Mouse (Mus musculus): Measurements from ENCODE around the gene Tiam2. TPM values are rescaled to one million over a fixed set of nuclear protein-coding genes. Genes with fewer than 3 reads are reported as not detected.

The Tiam2 gene
- polyA plus RNA-seq, 1 experiment from 2014 or later: 11.9 TPM

DNA sequence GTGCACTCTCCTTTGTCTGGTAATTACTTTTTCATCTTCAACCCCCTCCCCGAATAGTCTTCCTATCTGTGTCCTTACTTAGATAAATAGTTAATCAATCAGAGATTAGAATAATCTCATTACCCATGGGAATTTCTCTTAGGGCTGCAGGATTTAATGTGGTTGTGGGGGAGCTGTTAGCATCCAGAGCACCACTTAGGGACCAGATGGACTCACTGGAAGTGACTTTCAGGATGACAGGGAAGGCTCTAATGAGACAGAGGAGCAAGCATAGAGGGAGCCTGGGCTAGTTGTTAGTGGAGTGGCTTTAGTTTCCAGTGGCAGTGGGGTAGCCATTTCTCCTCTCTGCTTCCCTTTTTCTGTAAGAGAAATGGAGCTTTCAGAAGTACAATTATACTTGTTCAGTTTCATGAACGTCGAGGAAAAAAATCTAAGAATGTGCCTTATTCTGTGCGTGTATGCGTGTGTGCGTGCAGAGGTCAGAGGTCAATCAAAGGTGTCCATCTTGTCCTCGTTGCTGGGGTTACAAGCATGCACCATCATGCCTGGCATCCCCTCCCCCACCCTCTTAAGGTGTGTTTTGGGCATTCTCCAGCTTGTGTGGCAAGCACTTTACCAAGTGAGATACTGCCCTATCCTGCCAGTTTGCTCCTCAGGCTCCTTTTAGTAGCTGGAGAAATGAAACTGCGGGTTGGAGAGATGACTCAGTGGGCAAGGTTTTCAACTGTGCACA lies 30.4 kb downstream of the Tiam2 start:
- Histone ChIP-seq H3K4me3 (ENCODE audit: low read depth, low read length) (no peak overlapping the region), H3K9ac (replicated peaks; ENCODE audit: low read length) (no peak overlapping the region), H3K4me2 (ENCODE audit: low read depth, low read length) (no peak overlapping the region), H3K36me3 (replicated peaks; ENCODE audit: control insufficient read depth, insufficient read depth, low read depth, low read length) (no peaks in the 10 kb centered on the region), H3K27ac (replicated peaks; ENCODE audit: low read depth, low read length) (no peak overlapping the region), H3K4me1 (ENCODE audit: control insufficient read depth, insufficient read depth, low read length) (no peaks in the 10 kb centered on the region), H3K27me3 (ENCODE audit: control insufficient read depth, insufficient read depth, low read length) (no peaks in the 10 kb centered on the region), H3K9me3 (replicated peaks; ENCODE audit: control insufficient read depth, low read length) (no peaks in the 10 kb centered on the region)
- DNase-seq (ENCODE audit: low spot score): no peak
- WGBS: 75% methylated on average over 8 of the region's 8 CpGs
- ATAC-seq (replicated peaks; ENCODE audit: insufficient number of reproducible peaks, low FRiP score, low TSS enrichment, low read depth): no peak

DNA sequence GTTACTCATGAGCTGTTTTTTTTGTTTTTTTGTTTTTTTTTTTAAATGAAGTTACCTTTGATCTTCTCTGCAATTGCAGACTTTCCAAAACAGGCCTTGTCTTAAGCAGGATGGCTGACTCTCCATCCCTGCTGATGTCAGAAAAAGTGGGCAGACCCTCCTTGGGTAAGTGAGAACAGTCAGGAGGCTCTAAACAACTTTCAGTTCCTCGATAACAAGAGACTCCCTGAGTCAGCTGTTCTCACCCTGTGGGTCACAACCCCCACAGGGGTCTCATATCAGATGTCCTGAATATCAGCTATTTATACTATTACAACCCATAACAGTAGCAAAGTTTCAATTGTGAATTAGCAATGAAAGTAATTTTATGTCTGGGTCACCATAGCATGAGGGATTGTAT lies 33.9 kb downstream of the Tiam2 start:
- no peak overlapping the region for H3K4me2 ChIP-seq (ENCODE audit: low read depth, low read length)
- H3K4me1 ChIP-seq (ENCODE audit: control insufficient read depth, insufficient read depth, low read length): no peaks in the 10 kb centered on the region
- ATAC-seq (replicated peaks; ENCODE audit: insufficient number of reproducible peaks, low FRiP score, low TSS enrichment, low read depth) (no peak), DNase-seq (ENCODE audit: low spot score) (no peak)
- H3K4me3 ChIP-seq (ENCODE audit: low read depth, low read length): no peak overlapping the region
- no peaks in the 10 kb centered on the region for H3K27me3 ChIP-seq (ENCODE audit: control insufficient read depth, insufficient read depth, low read length)
- no peak overlapping the region for H3K27ac ChIP-seq (replicated peaks; ENCODE audit: low read depth, low read length)
- H3K9ac ChIP-seq (replicated peaks; ENCODE audit: low read length): no peak overlapping the region
- H3K9me3 ChIP-seq (replicated peaks; ENCODE audit: control insufficient read depth, low read length): no peaks in the 10 kb centered on the region
- no peaks in the 10 kb centered on the region for H3K36me3 ChIP-seq (replicated peaks; ENCODE audit: control insufficient read depth, insufficient read depth, low read depth, low read length)
- 8% methylated on average over 1 of the region's 1 CpGs for WGBS

DNA sequence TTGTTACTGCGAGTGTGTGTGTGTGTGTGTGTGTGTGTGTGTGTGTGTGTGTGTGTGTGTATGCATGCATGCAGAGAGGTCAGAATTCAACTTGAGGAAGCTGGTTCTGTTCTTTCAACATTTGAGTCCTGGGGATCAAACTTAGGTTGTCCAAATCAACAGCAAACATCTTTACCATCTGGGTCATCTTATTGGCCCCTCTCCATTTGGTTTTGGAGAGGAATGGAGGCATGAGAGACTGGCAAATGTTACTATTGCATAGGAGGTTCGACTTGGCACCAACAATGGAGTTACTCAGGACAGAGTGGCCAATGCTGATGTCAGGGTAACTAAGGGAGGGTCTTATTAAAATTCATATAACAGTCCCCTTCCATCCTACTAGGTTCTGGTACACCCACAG lies 35.4 kb downstream of the Tiam2 start:
- Histone ChIP-seq H3K9me3 (replicated peaks; ENCODE audit: control insufficient read depth, low read length) (no peaks in the 10 kb centered on the region), H3K27ac (replicated peaks; ENCODE audit: low read depth, low read length) (no peak overlapping the region), H3K4me1 (ENCODE audit: control insufficient read depth, insufficient read depth, low read length) (no peaks in the 10 kb centered on the region), H3K9ac (replicated peaks; ENCODE audit: low read length) (no peak overlapping the region), H3K36me3 (replicated peaks; ENCODE audit: control insufficient read depth, insufficient read depth, low read depth, low read length) (no peaks in the 10 kb centered on the region), H3K4me3 (ENCODE audit: low read depth, low read length) (no peak overlapping the region), H3K4me2 (ENCODE audit: low read depth, low read length) (no peak overlapping the region), H3K27me3 (ENCODE audit: control insufficient read depth, insufficient read depth, low read length) (no peaks in the 10 kb centered on the region)
- DNase-seq (ENCODE audit: low spot score) (no peak), ATAC-seq (replicated peaks; ENCODE audit: insufficient number of reproducible peaks, low FRiP score, low TSS enrichment, low read depth) (no peak)
- WGBS: 76% methylated on average over 2 of the region's 2 CpGs

DNA sequence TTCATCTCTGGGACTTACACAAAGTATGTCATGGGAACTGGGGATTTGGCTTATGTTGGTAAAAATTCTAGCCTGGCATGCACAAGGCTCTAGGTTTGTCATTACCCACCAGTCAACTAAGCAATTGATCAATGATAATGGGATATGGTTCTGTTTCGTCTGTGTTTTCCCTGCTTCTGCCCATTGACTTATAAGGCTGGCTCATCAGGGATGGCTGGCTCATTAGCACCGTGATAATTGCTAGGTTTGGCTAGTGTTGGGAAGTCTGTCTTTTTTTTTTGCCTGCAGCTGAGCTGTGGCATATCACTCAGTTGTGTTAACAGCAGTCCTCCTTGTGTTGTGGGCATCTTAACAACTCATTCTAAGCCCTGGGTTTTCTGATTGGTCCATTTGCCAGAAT lies 36.8 kb downstream of the Tiam2 start:
- ATAC-seq (replicated peaks; ENCODE audit: insufficient number of reproducible peaks, low FRiP score, low TSS enrichment, low read depth): no peak
- 67% methylated on average over 2 of the region's 2 CpGs for WGBS
- Histone ChIP-seq H3K27ac (replicated peaks; ENCODE audit: low read depth, low read length) (no peak overlapping the region), H3K27me3 (ENCODE audit: control insufficient read depth, insufficient read depth, low read length) (no peaks in the 10 kb centered on the region), H3K36me3 (replicated peaks; ENCODE audit: control insufficient read depth, insufficient read depth, low read depth, low read length) (no peaks in the 10 kb centered on the region), H3K4me3 (ENCODE audit: low read depth, low read length) (no peak overlapping the region), H3K4me2 (ENCODE audit: low read depth, low read length) (no peak overlapping the region), H3K4me1 (ENCODE audit: control insufficient read depth, insufficient read depth, low read length) (no peaks in the 10 kb centered on the region), H3K9ac (replicated peaks; ENCODE audit: low read length) (no peak overlapping the region), H3K9me3 (replicated peaks; ENCODE audit: control insufficient read depth, low read length) (no peaks in the 10 kb centered on the region)
- no peak for DNase-seq (ENCODE audit: low spot score)

DNA sequence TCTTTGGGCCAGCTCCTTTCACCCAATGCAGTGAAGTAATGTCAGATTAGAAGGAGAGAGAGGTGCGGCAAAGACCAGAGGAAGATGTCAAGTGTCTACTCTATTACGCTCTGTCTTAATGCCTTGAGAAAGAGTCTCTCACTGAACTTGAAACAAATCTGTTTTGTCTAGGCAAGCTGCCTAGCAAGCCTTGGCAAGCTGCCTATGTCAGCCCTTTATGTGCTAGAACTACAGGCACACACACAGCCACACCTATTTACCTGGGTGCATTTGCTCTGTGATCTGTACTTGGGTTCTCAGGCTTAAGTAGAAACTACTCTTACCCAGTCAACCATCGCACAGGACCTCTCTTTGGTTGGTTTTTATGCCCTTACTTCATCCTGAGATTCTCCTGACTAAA lies 40.4 kb downstream of the Tiam2 start:
- ATAC-seq (replicated peaks; ENCODE audit: insufficient number of reproducible peaks, low FRiP score, low TSS enrichment, low read depth) (no peak), DNase-seq (ENCODE audit: low spot score) (no peak)
- Histone ChIP-seq H3K27me3 (ENCODE audit: control insufficient read depth, insufficient read depth, low read length) (no peaks in the 10 kb centered on the region), H3K36me3 (replicated peaks; ENCODE audit: control insufficient read depth, insufficient read depth, low read depth, low read length) (no peaks in the 10 kb centered on the region), H3K27ac (replicated peaks; ENCODE audit: low read depth, low read length) (no peak overlapping the region), H3K4me3 (ENCODE audit: low read depth, low read length) (no peak overlapping the region), H3K9ac (replicated peaks; ENCODE audit: low read length) (no peak overlapping the region), H3K4me1 (ENCODE audit: control insufficient read depth, insufficient read depth, low read length) (no peaks in the 10 kb centered on the region), H3K9me3 (replicated peaks; ENCODE audit: control insufficient read depth, low read length) (no peaks in the 10 kb centered on the region), H3K4me2 (ENCODE audit: low read depth, low read length) (no peak overlapping the region)
- 96% methylated on average over 3 of the region's 3 CpGs for WGBS

DNA sequence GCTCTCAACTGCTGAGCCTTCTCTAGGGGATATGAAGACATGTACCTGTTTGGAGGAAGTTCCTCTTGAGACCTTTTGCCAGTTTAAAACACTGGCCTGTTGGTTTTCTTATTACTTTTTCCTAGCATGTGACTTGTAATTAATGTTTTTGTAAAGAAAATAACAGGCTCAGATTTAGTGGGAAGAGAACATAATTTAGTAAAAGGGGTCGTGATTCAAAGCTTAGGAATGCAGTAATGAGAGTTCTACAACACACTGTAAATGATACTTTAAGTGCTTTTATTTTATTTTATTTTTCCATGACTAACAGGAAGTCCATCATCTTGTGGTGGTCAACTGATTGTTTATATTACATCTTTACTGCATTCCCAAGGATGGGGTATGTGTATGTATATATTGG lies 42.0 kb downstream of the Tiam2 start:
- Histone ChIP-seq H3K36me3 (replicated peaks; ENCODE audit: control insufficient read depth, insufficient read depth, low read depth, low read length) (no peaks in the 10 kb centered on the region), H3K4me1 (ENCODE audit: control insufficient read depth, insufficient read depth, low read length) (no peaks in the 10 kb centered on the region), H3K27ac (replicated peaks; ENCODE audit: low read depth, low read length) (no peak overlapping the region), H3K27me3 (ENCODE audit: control insufficient read depth, insufficient read depth, low read length) (no peaks in the 10 kb centered on the region), H3K9me3 (replicated peaks; ENCODE audit: control insufficient read depth, low read length) (no peaks in the 10 kb centered on the region), H3K4me3 (ENCODE audit: low read depth, low read length) (no peak overlapping the region), H3K9ac (replicated peaks; ENCODE audit: low read length) (no peak overlapping the region), H3K4me2 (ENCODE audit: low read depth, low read length) (no peak overlapping the region)
- 64% methylated on average over 1 of the region's 1 CpGs for WGBS
- DNase-seq (ENCODE audit: low spot score) (no peak), ATAC-seq (replicated peaks; ENCODE audit: insufficient number of reproducible peaks, low FRiP score, low TSS enrichment, low read depth) (no peak)

DNA sequence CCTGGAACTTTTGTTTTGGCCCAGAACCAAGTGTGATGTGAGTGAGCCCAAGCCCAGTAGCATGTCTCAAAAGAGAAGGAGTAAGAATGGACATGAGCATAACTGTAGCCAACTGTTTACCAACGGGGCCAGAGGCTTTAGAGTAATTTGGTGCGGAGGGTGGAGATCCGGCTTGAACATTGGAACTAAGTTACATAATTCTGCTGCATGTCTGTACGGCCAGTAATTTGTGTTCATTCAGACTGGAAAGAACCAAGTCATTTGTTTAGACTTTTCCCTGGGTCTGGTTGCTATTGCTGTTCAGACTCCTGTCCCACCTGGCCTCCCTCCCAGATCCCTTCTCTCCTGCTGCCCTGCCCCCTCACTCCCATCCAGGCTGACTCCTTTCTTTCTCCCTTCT lies 43.3 kb downstream of the Tiam2 start:
- no peak overlapping the region for H3K4me2 ChIP-seq (ENCODE audit: low read depth, low read length)
- no peak overlapping the region for H3K27ac ChIP-seq (replicated peaks; ENCODE audit: low read depth, low read length)
- H3K4me1 ChIP-seq (ENCODE audit: control insufficient read depth, insufficient read depth, low read length): no peaks in the 10 kb centered on the region
- 68% methylated on average over 4 of the region's 4 CpGs for WGBS
- H3K9ac ChIP-seq (replicated peaks; ENCODE audit: low read length): no peak overlapping the region
- H3K36me3 ChIP-seq (replicated peaks; ENCODE audit: control insufficient read depth, insufficient read depth, low read depth, low read length): no peaks in the 10 kb centered on the region
- no peaks in the 10 kb centered on the region for H3K27me3 ChIP-seq (ENCODE audit: control insufficient read depth, insufficient read depth, low read length)
- no peaks in the 10 kb centered on the region for H3K9me3 ChIP-seq (replicated peaks; ENCODE audit: control insufficient read depth, low read length)
- DNase-seq (ENCODE audit: low spot score) (no peak), ATAC-seq (replicated peaks; ENCODE audit: insufficient number of reproducible peaks, low FRiP score, low TSS enrichment, low read depth) (no peak)
- H3K4me3 ChIP-seq (ENCODE audit: low read depth, low read length): no peak overlapping the region

DNA sequence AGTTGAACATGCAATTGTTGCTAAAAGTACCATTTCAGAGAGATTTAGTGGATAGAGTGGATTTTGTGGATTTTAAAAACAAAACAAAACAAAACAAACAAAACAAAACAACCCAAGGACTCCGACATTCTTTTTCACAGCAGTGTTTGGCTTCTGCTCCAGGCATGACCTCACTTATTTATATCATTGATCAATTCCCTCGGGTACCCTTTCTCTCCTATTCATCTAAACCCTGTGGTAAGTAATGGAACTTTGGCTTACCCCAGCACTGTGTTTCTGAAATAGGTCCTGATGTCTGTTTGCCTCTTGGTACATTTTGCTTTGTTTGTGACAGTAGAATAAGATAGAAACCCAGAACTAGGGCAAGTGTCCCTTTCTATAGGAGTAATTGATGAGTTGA lies 52.2 kb downstream of the Tiam2 start:
- 54% methylated on average over 2 of the region's 2 CpGs for WGBS

More for the DNA sequence above, 52.2 kb downstream of the Tiam2 start:
- Histone ChIP-seq H3K27me3 (ENCODE audit: control insufficient read depth, insufficient read depth, low read length) (no peaks in the 10 kb centered on the region), H3K27ac (replicated peaks; ENCODE audit: low read depth, low read length) (no peak overlapping the region), H3K36me3 (replicated peaks; ENCODE audit: control insufficient read depth, insufficient read depth, low read depth, low read length) (no peaks in the 10 kb centered on the region), H3K4me3 (ENCODE audit: low read depth, low read length) (no peak overlapping the region), H3K9me3 (replicated peaks; ENCODE audit: control insufficient read depth, low read length) (no peaks in the 10 kb centered on the region), H3K4me2 (ENCODE audit: low read depth, low read length) (no peak overlapping the region), H3K4me1 (ENCODE audit: control insufficient read depth, insufficient read depth, low read length) (no peaks in the 10 kb centered on the region), H3K9ac (replicated peaks; ENCODE audit: low read length) (no peak overlapping the region)
- ATAC-seq (replicated peaks; ENCODE audit: insufficient number of reproducible peaks, low FRiP score, low TSS enrichment, low read depth) (no peak), DNase-seq (ENCODE audit: low spot score) (no peak)
